Mouse (Mus musculus): ENCODE results near the gene Dact1. TPM values are rescaled to one million over a fixed set of nuclear protein-coding genes. Genes with fewer than 3 reads are reported as not detected.

Dact1 gene
- polyA plus RNA-seq, 1 experiment from 2014 or later: 8.6 TPM

GRCm38 (mm10) chr12:71355092-71355491, 45.4 kb downstream of the Dact1 start:
- Histone ChIP-seq H3K27ac (replicated peaks in 1 of 2; ENCODE audit: control insufficient read depth in 1 of 2, insufficient read depth in 1 of 2, low read depth in 2 of 2, low read length in 2 of 2) (no peak overlapping the region), H3K4me2 (ENCODE audit: low read length) (no peak overlapping the region), H3K36me3 (ENCODE audit: control insufficient read depth, insufficient read depth, low read length) (no peaks in the 10 kb centered on the region), H3K27me3 (ENCODE audit: control insufficient read depth, insufficient read depth, low read length) (no peaks in the 10 kb centered on the region), H3K9ac (ENCODE audit: low read length) (no peak overlapping the region), H3K4me1 (ENCODE audit: control insufficient read depth in 2 of 2, insufficient read depth in 2 of 2, low read length in 2 of 2) (peaks cover 0 to 6% of the 10 kb centered on the region in 2 experiments; a peak in 1 of 4 replicates), H3K9me3 (ENCODE audit: control insufficient read depth, low read length) (no peaks in the 10 kb centered on the region), H3K4me3 (ENCODE audit: control insufficient read depth in 1 of 2, insufficient read depth in 1 of 2, low read depth in 1 of 2, low read length in 2 of 2) (no peak overlapping the region)
- WGBS: 79% methylated on average over 3 of the region's 3 CpGs
- no peak for ATAC-seq (ENCODE audit: insufficient number of reproducible peaks, insufficient read depth, low FRiP score, low read depth)

DNA sequence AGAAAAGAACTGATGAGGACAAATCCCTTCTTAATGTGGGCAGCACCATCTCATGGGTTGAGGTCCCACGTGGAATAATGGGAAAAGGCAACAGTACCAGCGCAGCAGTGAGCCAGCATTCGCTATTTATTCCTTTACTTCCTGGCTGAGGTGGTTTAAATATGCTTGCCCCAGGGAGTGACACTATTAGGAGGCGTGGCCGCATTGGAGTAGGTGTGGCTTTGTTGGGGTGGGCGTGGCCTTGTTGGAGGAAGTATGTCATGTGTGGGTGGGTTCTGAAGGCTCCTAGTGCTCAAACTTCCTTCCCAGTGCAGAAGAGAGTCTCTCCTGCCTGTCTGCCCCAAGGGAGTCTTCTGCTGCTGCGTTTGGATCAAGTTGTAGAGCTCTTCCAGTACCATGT, 51.9 kb downstream of the Dact1 start:
- ATAC-seq (ENCODE audit: insufficient number of reproducible peaks, insufficient read depth, low FRiP score, low read depth): no peak
- Histone ChIP-seq H3K4me3 (ENCODE audit: control insufficient read depth in 1 of 2, insufficient read depth in 1 of 2, low read depth in 1 of 2, low read length in 2 of 2) (no peak overlapping the region), H3K4me1 (ENCODE audit: control insufficient read depth in 2 of 2, insufficient read depth in 2 of 2, low read length in 2 of 2) (peaks cover 8 to 19% of the 10 kb centered on the region in 2 experiments), H3K27ac (replicated peaks in 1 of 2; ENCODE audit: control insufficient read depth in 1 of 2, insufficient read depth in 1 of 2, low read depth in 2 of 2, low read length in 2 of 2) (no peak overlapping the region), H3K36me3 (ENCODE audit: control insufficient read depth, insufficient read depth, low read length) (no peaks in the 10 kb centered on the region), H3K9ac (ENCODE audit: low read length) (no peak overlapping the region), H3K4me2 (ENCODE audit: low read length) (no peak overlapping the region), H3K27me3 (ENCODE audit: control insufficient read depth, insufficient read depth, low read length) (no peaks in the 10 kb centered on the region), H3K9me3 (ENCODE audit: control insufficient read depth, low read length) (no peaks in the 10 kb centered on the region)
- WGBS: 90% methylated on average over 7 of the region's 7 CpGs

GRCm38 (mm10) chr12:71362425-71362824, 52.7 kb downstream of the Dact1 start:
- no peaks in the 10 kb centered on the region for H3K36me3 ChIP-seq (ENCODE audit: control insufficient read depth, insufficient read depth, low read length)
- H3K4me2 ChIP-seq (ENCODE audit: low read length): no peak overlapping the region
- H3K27me3 ChIP-seq (ENCODE audit: control insufficient read depth, insufficient read depth, low read length): no peaks in the 10 kb centered on the region
- 88% methylated on average over 8 of the region's 8 CpGs for WGBS
- H3K4me1 ChIP-seq (ENCODE audit: control insufficient read depth in 2 of 2, insufficient read depth in 2 of 2, low read length in 2 of 2): peaks cover 8 to 19% of the 10 kb centered on the region in 2 experiments
- no peak overlapping the region for H3K4me3 ChIP-seq (ENCODE audit: control insufficient read depth in 1 of 2, insufficient read depth in 1 of 2, low read depth in 1 of 2, low read length in 2 of 2)
- H3K9me3 ChIP-seq (ENCODE audit: control insufficient read depth, low read length): no peaks in the 10 kb centered on the region
- no peak overlapping the region for H3K27ac ChIP-seq (replicated peaks in 1 of 2; ENCODE audit: control insufficient read depth in 1 of 2, insufficient read depth in 1 of 2, low read depth in 2 of 2, low read length in 2 of 2)
- H3K9ac ChIP-seq (ENCODE audit: low read length): no peak overlapping the region
- no peak for ATAC-seq (ENCODE audit: insufficient number of reproducible peaks, insufficient read depth, low FRiP score, low read depth)

DNA sequence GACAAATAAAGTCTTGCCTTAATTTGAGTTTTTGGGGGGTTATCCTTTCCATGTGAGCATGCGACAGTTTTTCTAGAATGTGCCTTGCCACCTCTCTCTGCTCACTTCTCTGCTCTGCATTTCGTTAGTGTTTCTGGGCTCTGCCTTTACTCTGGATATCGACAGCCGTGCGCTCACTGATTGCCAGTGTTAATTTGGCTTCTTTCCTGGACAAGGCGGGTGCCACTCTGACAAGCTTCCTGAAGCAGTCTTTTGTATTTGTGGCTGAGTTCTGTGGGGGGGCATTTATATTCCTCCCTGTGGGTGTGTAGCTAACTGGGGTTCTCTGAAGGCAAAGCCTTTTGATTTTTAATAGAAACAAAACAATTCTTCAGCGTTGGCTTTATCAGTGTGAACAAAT, 54.4 kb downstream of the Dact1 start:
- no peak for ATAC-seq (ENCODE audit: insufficient number of reproducible peaks, insufficient read depth, low FRiP score, low read depth)
- Histone ChIP-seq H3K4me3 (ENCODE audit: control insufficient read depth in 1 of 2, insufficient read depth in 1 of 2, low read depth in 1 of 2, low read length in 2 of 2) (no peak overlapping the region), H3K36me3 (ENCODE audit: control insufficient read depth, insufficient read depth, low read length) (no peaks in the 10 kb centered on the region), H3K9ac (ENCODE audit: low read length) (no peak overlapping the region), H3K9me3 (ENCODE audit: control insufficient read depth, low read length) (no peaks in the 10 kb centered on the region), H3K27ac (replicated peaks in 1 of 2; ENCODE audit: control insufficient read depth in 1 of 2, insufficient read depth in 1 of 2, low read depth in 2 of 2, low read length in 2 of 2) (no peak overlapping the region), H3K27me3 (ENCODE audit: control insufficient read depth, insufficient read depth, low read length) (no peaks in the 10 kb centered on the region), H3K4me2 (ENCODE audit: low read length) (no peak overlapping the region), H3K4me1 (ENCODE audit: control insufficient read depth in 2 of 2, insufficient read depth in 2 of 2, low read length in 2 of 2) (peaks cover 8 to 19% of the 10 kb centered on the region in 2 experiments)
- WGBS: 29% methylated on average over 7 of the region's 7 CpGs

DNA sequence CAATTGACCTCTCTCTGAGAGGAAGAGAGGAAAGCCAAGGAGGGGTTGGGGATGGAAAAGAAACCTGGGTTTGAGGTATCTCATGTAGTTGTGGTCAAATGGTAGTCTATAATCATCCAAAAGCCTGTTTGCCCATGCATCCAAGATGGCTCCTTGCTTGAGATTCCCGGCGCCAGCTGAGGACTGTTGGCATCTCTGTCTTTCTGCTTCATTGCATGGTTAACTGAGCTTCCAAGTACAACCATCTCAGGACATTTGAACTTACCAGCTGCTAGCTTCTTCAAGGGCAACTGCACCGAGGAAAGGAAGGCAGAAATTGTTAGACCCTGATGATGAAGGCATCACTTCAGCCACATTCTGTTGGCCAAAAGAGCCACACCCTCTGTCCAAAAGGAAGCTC, 54.8 kb downstream of the Dact1 start:
- H3K27me3 ChIP-seq (ENCODE audit: control insufficient read depth, insufficient read depth, low read length): no peaks in the 10 kb centered on the region
- H3K9me3 ChIP-seq (ENCODE audit: control insufficient read depth, low read length): no peaks in the 10 kb centered on the region
- 92% methylated on average over 3 of the region's 3 CpGs for WGBS
- H3K4me1 ChIP-seq (ENCODE audit: control insufficient read depth in 2 of 2, insufficient read depth in 2 of 2, low read length in 2 of 2): peaks cover 8 to 19% of the 10 kb centered on the region in 2 experiments
- no peak overlapping the region for H3K9ac ChIP-seq (ENCODE audit: low read length)
- no peak overlapping the region for H3K4me2 ChIP-seq (ENCODE audit: low read length)
- no peak for ATAC-seq (ENCODE audit: insufficient number of reproducible peaks, insufficient read depth, low FRiP score, low read depth)
- no peak overlapping the region for H3K27ac ChIP-seq (replicated peaks in 1 of 2; ENCODE audit: control insufficient read depth in 1 of 2, insufficient read depth in 1 of 2, low read depth in 2 of 2, low read length in 2 of 2)
- no peak overlapping the region for H3K4me3 ChIP-seq (ENCODE audit: control insufficient read depth in 1 of 2, insufficient read depth in 1 of 2, low read depth in 1 of 2, low read length in 2 of 2)
- H3K36me3 ChIP-seq (ENCODE audit: control insufficient read depth, insufficient read depth, low read length): no peaks in the 10 kb centered on the region

GRCm38 (mm10) chr12:71365208-71365607, 55.5 kb downstream of the Dact1 start:
- H3K27me3 ChIP-seq (ENCODE audit: control insufficient read depth, insufficient read depth, low read length): no peaks in the 10 kb centered on the region
- H3K27ac ChIP-seq (replicated peaks in 1 of 2; ENCODE audit: control insufficient read depth in 1 of 2, insufficient read depth in 1 of 2, low read depth in 2 of 2, low read length in 2 of 2): no peak overlapping the region
- no peaks in the 10 kb centered on the region for H3K36me3 ChIP-seq (ENCODE audit: control insufficient read depth, insufficient read depth, low read length)
- no peaks in the 10 kb centered on the region for H3K9me3 ChIP-seq (ENCODE audit: control insufficient read depth, low read length)
- no peak overlapping the region for H3K4me3 ChIP-seq (ENCODE audit: control insufficient read depth in 1 of 2, insufficient read depth in 1 of 2, low read depth in 1 of 2, low read length in 2 of 2)
- peaks cover 8 to 12% of the 10 kb centered on the region in 2 experiments for H3K4me1 ChIP-seq (ENCODE audit: control insufficient read depth in 2 of 2, insufficient read depth in 2 of 2, low read length in 2 of 2)
- H3K4me2 ChIP-seq (ENCODE audit: low read length): no peak overlapping the region
- WGBS: 68% methylated on average over 7 of the region's 7 CpGs
- no peak overlapping the region for H3K9ac ChIP-seq (ENCODE audit: low read length)
- no peak for ATAC-seq (ENCODE audit: insufficient number of reproducible peaks, insufficient read depth, low FRiP score, low read depth)

GRCm38 (mm10) chr12:71366175-71366574, 56.5 kb downstream of the Dact1 start:
- Histone ChIP-seq H3K9me3 (ENCODE audit: control insufficient read depth, low read length) (no peaks in the 10 kb centered on the region), H3K36me3 (ENCODE audit: control insufficient read depth, insufficient read depth, low read length) (no peaks in the 10 kb centered on the region), H3K4me1 (ENCODE audit: control insufficient read depth in 2 of 2, insufficient read depth in 2 of 2, low read length in 2 of 2) (peaks cover 8 to 12% of the 10 kb centered on the region in 2 experiments), H3K9ac (ENCODE audit: low read length) (no peak overlapping the region), H3K27ac (replicated peaks in 1 of 2; ENCODE audit: control insufficient read depth in 1 of 2, insufficient read depth in 1 of 2, low read depth in 2 of 2, low read length in 2 of 2) (no peak overlapping the region), H3K4me2 (ENCODE audit: low read length) (no peak overlapping the region), H3K27me3 (ENCODE audit: control insufficient read depth, insufficient read depth, low read length) (no peaks in the 10 kb centered on the region), H3K4me3 (ENCODE audit: control insufficient read depth in 1 of 2, insufficient read depth in 1 of 2, low read depth in 1 of 2, low read length in 2 of 2) (no peak overlapping the region)
- ATAC-seq (ENCODE audit: insufficient number of reproducible peaks, insufficient read depth, low FRiP score, low read depth): no peak
- WGBS: 53% methylated on average over 6 of the region's 6 CpGs

DNA sequence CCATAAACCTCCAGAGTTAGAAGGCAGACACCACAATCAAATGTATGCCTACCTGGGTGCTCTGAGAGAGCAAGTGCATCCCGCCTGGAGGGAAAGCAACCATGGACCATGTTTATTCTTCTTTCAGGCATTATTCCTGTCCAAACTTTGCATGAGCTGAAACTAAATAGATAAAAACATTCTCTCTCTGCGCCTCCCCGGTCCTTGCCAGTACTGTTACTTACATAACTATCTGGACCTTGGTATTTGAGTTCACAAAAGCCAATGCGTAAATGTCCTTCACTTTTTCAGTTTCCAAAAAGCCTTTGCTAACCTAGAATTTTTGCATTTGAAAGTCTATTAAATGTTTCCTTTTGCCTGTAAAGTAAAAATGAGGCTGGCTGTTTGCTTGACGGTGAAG, 58.9 kb downstream of the Dact1 start:
- Histone ChIP-seq H3K27ac (replicated peaks in 1 of 2; ENCODE audit: control insufficient read depth in 1 of 2, insufficient read depth in 1 of 2, low read depth in 2 of 2, low read length in 2 of 2) (no peak overlapping the region), H3K36me3 (ENCODE audit: control insufficient read depth, insufficient read depth, low read length) (no peaks in the 10 kb centered on the region), H3K27me3 (ENCODE audit: control insufficient read depth, insufficient read depth, low read length) (no peaks in the 10 kb centered on the region), H3K4me1 (ENCODE audit: control insufficient read depth in 2 of 2, insufficient read depth in 2 of 2, low read length in 2 of 2) (peaks cover 8 to 12% of the 10 kb centered on the region in 2 experiments), H3K4me3 (ENCODE audit: control insufficient read depth in 1 of 2, insufficient read depth in 1 of 2, low read depth in 1 of 2, low read length in 2 of 2) (no peak overlapping the region), H3K9ac (ENCODE audit: low read length) (no peak overlapping the region), H3K4me2 (ENCODE audit: low read length) (no peak overlapping the region), H3K9me3 (ENCODE audit: control insufficient read depth, low read length) (no peaks in the 10 kb centered on the region)
- no peak for ATAC-seq (ENCODE audit: insufficient number of reproducible peaks, insufficient read depth, low FRiP score, low read depth)
- WGBS: 73% methylated on average over 5 of the region's 5 CpGs
